Mouse (Mus musculus) hindbrain, embryonic 15.5 days (tissue): Measurements from ENCODE around the gene Fgfr2. TPM values are rescaled to one million over a fixed set of nuclear protein-coding genes. Genes with fewer than 3 reads are reported as not detected.

Experiments
- ATAC-seq: fragments of 200-750 bp; cut with Nextera tagmentation; 2 replicates; pipeline ENCODE4 v1.8.0; 2017; ENCODE audit warnings: low read depth, moderate number of reproducible peaks, moderate TSS enrichment; ENCODE audit not compliant: low FRiP score
- H3K27ac ChIP-seq: fragments of 300-500 bp; sonication (generic); replicated peaks from 2 replicates; pipeline ENCODE4 v1.5.1; 2015; ENCODE audit warnings: mild to moderate bottlenecking, inconsistent platforms
- H3K27me3 ChIP-seq: fragments of 300-500 bp; sonication (generic); 2 replicates; pipeline ENCODE4 v1.6.1; 2015; ENCODE audit warnings: control low read depth, inconsistent platforms
- H3K36me3 ChIP-seq: fragments of 300-500 bp; sonication (generic); 2 replicates; pipeline ENCODE4 v1.6.1; 2015; ENCODE audit warnings: control low read depth, inconsistent platforms
- H3K4me1 ChIP-seq: fragments of 300-500 bp; sonication (generic); replicated peaks from 2 replicates; pipeline ENCODE4 v1.6.1; 2015; ENCODE audit warnings: control low read depth, inconsistent platforms
- H3K4me2 ChIP-seq: fragments of 300-500 bp; sonication (generic); 2 replicates; pipeline ENCODE4 v1.6.1; 2015; ENCODE audit warnings: moderate library complexity, mild to moderate bottlenecking, inconsistent platforms
- H3K4me3 ChIP-seq: fragments of 300-500 bp; sonication (generic); 2 replicates; pipeline ENCODE4 v1.5.1; 2015; ENCODE audit warnings: mild to moderate bottlenecking, inconsistent platforms
- H3K9ac ChIP-seq: fragments of 300-500 bp; sonication (generic); 2 replicates; pipeline ENCODE4 v1.6.1; 2015; ENCODE audit warnings: inconsistent platforms
- H3K9me3 ChIP-seq: fragments of 300-500 bp; sonication (generic); 2 replicates; pipeline ENCODE4 v1.6.1; 2016; ENCODE audit warnings: control low read depth, inconsistent platforms
- WGBS: fragments of 180-500 bp; shearing (Covaris S2); methylation state at CpG from one replicate; pipeline ENCODE4 v1.1.7; 2015; 5-methylcytosine and 5-hydroxymethylcytosine counted together
- polyA plus RNA-seq: library from polyadenylated mRNA; unstranded; fragments of >200 nt; fragmentation: Nextera tagmentation; extraction: Ambion mirVana; gene quantifications from 2 replicates; pipeline ENCODE4 v1.2.1, GENCODE M21; 2015

Gene Fgfr2
- polyA plus RNA-seq, 1 experiment from 2014 or later: 28.5 TPM

DNA sequence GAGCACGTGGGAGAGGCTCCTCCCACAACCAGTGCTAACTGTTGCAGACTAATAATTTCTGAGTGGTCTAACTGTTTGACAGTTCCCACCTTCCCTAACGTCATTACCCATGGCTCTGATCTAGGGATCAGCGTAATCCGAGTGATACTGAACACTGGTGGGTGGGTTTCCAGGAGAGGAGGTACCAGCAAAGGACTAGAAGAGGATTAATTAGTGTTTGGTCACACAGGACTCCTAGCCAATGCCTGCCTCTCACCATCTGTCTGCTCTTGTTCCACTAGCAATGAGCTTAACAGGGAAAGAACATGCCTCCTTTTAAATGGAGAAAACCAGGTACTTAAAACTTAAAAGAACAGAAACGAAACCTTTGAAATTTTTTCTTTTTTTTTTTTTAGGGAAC, 364.3 kb downstream of the Fgfr2 start:
- no peak overlapping the region for H3K9ac ChIP-seq
- no peaks in the 10 kb centered on the region for H3K36me3 ChIP-seq
- H3K27me3 ChIP-seq: no peaks in the 10 kb centered on the region
- 64% methylated on average over 5 of the region's 5 CpGs for WGBS
- H3K27ac ChIP-seq: 0 out of 2 replicates have a peak overlapping the region, but pooled peaks have one; percentile 69
- no peak overlapping the region for H3K4me3 ChIP-seq
- H3K9me3 ChIP-seq: no peaks in the 10 kb centered on the region
- ATAC-seq: no peak
- H3K4me1 ChIP-seq: peaks cover 14% of the 10 kb centered on the region
- no peak overlapping the region for H3K4me2 ChIP-seq

DNA sequence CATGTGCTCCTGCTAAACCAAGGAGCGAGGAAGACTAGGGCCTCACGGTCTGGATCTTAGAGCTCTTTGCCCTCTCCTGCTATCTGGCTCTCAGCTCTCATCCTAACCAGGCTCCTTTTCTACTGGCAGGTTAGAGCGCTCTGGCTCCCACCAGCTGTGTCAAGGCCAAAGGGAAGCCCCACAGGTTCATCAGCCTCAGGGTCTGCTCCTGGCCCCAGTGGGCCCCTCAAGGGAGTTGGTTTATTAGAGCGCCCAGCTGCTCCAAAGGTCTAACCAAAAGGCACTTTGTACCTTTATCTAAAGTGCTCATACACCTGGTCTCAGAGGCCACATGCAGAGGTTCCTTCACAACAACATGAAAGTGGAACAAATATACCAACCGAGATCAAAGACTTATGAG, 366.8 kb downstream of the Fgfr2 start:
- H3K27ac ChIP-seq: no peak overlapping the region
- no peak overlapping the region for H3K9ac ChIP-seq
- peaks cover 22% of the 10 kb centered on the region for H3K4me1 ChIP-seq
- no peaks in the 10 kb centered on the region for H3K36me3 ChIP-seq
- H3K4me2 ChIP-seq: no peak overlapping the region
- H3K9me3 ChIP-seq: no peaks in the 10 kb centered on the region
- no peaks in the 10 kb centered on the region for H3K27me3 ChIP-seq
- no peak overlapping the region for H3K4me3 ChIP-seq
- no peak for ATAC-seq
- 96% methylated on average over 5 of the region's 5 CpGs for WGBS

DNA sequence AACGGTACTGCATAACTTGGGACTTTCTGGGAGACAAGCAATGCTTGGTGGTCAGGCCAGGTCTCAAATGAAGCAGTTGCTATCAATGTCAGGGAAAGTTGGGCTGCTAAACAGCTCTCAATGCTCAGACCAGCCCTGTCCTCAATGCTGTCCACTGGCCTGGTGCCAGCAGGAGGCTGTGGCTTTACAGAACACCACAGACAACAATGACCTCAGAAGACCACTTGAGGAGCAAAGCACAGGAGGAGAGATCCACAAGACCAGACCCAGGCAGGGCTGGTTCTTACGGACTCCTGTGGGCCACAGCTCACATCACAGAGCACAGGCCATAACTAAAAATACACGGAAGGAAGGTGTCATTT, 368.8 kb downstream of the Fgfr2 start:
- Histone ChIP-seq H3K4me1 (peaks cover 22% of the 10 kb centered on the region), H3K27ac (peak overlapping the region; percentile 60), H3K27me3 (no peaks in the 10 kb centered on the region), H3K9me3 (no peaks in the 10 kb centered on the region), H3K36me3 (no peaks in the 10 kb centered on the region), H3K4me3 (no peak overlapping the region), H3K4me2 (no peak overlapping the region), H3K9ac (no peak overlapping the region)
- no peak for ATAC-seq
- WGBS: 57% methylated on average over 3 of the region's 3 CpGs

DNA sequence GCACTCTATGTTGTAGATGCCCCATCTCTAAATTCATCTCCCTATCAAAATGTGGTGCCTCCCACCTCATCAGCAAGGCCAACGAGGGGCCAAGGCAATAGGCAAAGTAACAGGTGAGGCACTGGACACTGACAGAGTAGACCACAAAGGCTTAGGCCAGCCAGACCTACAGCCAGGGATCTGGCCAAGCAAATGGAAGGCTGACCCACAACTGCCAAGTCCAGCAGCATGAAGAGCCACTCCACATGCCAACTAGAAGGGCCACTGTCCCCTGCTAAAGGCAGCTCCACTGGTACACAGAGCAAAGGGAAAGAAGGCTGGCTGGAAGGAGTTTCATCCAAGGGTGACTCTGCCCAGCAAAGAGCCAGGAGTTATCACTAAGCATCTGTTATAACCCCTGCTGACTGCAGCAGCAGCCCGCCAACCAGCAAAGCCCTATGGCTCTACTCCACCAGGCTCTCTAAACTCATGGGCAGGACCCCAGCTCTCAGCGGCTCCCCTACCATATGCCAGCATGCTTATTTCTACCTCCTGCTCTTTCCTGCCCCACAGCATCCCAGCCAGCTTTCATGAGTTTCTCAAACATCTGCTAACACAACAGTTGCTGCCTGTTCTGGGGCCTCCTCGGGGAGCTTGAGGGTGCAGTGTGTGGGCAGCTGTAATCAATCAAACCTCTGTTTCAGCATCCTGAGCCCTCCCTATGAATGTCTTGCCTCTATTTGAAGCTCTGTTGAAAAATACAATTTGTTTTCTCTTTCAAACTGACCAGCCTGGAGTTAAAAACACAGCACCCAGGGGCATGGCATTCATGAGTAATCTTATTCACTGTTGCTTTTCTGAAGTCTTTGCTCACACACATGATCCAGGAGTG, 369.4 kb downstream of the Fgfr2 start:
- Histone ChIP-seq H3K4me1 (peaks cover 22% of the 10 kb centered on the region), H3K4me2 (no peak overlapping the region), H3K27me3 (no peaks in the 10 kb centered on the region), H3K36me3 (no peaks in the 10 kb centered on the region), H3K4me3 (no peak overlapping the region), H3K9ac (no peak overlapping the region), H3K9me3 (no peaks in the 10 kb centered on the region), H3K27ac (peak overlapping the region; percentile 60)
- 39% methylated on average over 4 of the region's 4 CpGs for WGBS
- ATAC-seq: peak; percentile 83; the same call in 1 of the 2 replicates

DNA sequence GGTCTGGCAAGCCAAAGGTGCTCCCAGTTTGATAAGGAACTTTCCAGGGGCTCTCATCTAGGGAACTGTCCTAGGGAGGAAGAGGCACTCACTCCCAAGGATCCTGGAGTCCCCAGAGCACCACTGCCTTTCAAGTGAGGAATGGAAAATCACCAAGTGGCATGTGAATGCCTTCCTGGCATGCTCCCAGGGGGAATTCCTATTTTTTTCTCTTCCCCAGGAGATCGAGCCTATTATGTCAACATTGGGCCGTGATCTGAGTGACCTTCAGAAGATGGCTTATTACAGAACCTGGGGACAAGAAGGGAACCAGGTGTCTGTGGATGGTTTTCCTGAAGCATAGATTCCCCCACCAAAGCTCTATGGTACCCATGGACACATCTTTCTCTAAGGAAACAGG, 371.4 kb downstream of the Fgfr2 start:
- no peaks in the 10 kb centered on the region for H3K9me3 ChIP-seq
- H3K4me3 ChIP-seq: no peak overlapping the region
- H3K4me1 ChIP-seq: peaks cover 27% of the 10 kb centered on the region
- no peak overlapping the region for H3K4me2 ChIP-seq
- ATAC-seq: no peak
- WGBS: 69% methylated on average over 2 of the region's 2 CpGs
- no peak overlapping the region for H3K27ac ChIP-seq
- H3K27me3 ChIP-seq: no peaks in the 10 kb centered on the region
- no peak overlapping the region for H3K9ac ChIP-seq
- H3K36me3 ChIP-seq: no peaks in the 10 kb centered on the region

DNA sequence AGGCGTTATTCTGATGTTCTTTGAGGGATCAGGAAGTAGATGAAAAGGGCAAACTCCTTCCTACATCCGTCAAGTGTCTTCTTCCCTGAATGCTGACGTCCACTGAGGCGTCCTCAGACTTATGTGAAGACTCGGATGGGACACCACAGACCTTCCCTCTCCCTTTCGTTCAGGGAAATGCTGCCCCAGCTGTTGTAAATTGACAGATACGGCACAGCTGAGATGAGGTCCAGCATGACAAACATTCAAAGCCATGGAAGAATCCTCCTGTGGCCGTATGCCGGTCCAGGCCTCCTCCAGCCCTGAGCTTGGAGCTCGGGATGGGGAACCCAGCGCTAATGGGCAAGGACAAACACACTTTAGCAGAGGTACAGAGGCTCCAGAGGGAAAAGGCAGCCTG, 373.6 kb downstream of the Fgfr2 start:
- H3K4me3 ChIP-seq: no peak overlapping the region
- no peaks in the 10 kb centered on the region for H3K9me3 ChIP-seq
- H3K27ac ChIP-seq: no peak overlapping the region
- no peak overlapping the region for H3K4me2 ChIP-seq
- no peaks in the 10 kb centered on the region for H3K27me3 ChIP-seq
- no peaks in the 10 kb centered on the region for H3K36me3 ChIP-seq
- no peak overlapping the region for H3K9ac ChIP-seq
- peaks cover 20% of the 10 kb centered on the region for H3K4me1 ChIP-seq
- WGBS: 94% methylated on average over 11 of the region's 11 CpGs
- ATAC-seq: no peak

DNA sequence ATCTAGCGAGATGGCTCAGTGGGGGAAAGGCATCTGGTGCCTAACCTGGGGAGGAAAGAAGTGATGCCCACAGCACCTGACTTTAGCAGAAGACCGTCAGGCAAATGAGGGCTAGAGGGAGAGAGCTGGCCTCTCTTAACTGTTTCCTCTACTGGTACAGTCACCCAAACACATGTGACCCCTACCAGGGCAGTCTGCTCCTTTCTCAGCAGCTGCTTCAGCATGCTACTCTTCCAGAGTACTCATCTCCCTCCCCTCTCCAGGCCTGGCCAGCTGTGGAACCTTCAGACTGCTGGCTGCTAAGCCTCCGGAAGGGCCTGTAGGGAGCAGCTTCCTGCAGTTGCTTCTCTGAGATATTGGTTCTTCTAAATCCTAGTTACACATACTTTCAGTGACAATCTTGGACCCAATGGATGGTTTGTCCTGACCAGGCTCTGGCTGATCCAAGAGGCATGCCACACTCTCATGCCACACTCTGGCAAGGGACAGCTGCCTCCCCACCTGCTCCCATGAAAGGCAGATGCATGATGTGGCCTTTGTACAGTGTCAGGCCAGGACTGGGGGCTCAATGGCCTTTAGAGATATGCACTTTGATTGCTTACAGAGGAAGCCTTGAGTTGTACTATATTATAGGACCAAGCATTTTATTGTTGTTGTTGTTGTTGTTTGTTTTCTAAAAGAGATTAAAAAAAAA, 374.9 kb downstream of the Fgfr2 start:
- no peaks in the 10 kb centered on the region for H3K9me3 ChIP-seq
- H3K27ac ChIP-seq: no peak overlapping the region
- no peak overlapping the region for H3K9ac ChIP-seq
- no peak for ATAC-seq
- WGBS: 81% methylated on average over 3 of the region's 3 CpGs
- peaks cover 7% of the 10 kb centered on the region for H3K4me1 ChIP-seq
- no peaks in the 10 kb centered on the region for H3K36me3 ChIP-seq
- no peak overlapping the region for H3K4me2 ChIP-seq
- no peak overlapping the region for H3K4me3 ChIP-seq
- H3K27me3 ChIP-seq: no peaks in the 10 kb centered on the region

DNA sequence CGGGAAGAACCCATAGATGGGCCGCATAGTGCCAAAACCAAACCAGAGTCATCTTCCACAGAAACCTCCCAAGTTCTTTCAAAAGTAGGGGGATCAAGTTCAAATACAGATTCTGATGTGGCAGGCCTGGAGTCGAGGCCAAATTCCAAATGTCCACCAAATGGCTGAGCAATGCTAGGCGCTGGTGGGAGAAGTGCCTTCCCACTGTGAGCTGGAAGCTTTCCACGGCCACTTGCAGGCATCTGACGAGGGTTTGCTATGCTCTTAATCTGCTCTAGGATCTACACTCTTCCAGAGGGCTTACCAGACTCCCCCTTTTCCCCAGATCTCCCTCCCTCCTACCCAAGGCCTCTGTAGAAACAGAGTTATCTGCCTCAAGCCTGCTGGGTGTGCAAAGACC, 376.1 kb downstream of the Fgfr2 start:
- Histone ChIP-seq H3K9me3 (no peaks in the 10 kb centered on the region), H3K9ac (no peak overlapping the region), H3K4me2 (no peak overlapping the region), H3K27ac (no peak overlapping the region), H3K4me1 (peaks cover 5% of the 10 kb centered on the region; the same call in 1 of the 2 replicates), H3K36me3 (no peaks in the 10 kb centered on the region), H3K27me3 (no peaks in the 10 kb centered on the region), H3K4me3 (no peak overlapping the region)
- 80% methylated on average over 6 of the region's 6 CpGs for WGBS
- ATAC-seq: no peak

DNA sequence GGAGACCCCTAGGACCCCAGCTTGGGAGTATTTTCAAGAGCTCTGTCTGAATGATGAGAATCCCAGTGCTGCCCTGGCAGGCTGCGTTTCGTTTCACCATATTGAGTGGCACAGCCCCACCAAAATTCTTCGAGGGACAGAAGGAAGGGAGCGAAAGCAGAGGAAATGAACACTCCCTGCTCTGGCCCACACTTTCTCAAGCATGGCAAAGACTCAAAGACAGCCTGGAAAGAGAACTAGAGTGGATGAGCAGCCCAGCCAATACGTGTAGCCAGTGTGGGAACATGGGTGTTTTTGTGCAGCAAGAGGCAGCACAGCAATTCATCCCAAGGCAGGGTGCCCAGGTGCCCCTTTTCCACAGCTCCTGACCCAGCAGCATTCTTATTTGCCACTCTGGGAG, 380.2 kb downstream of the Fgfr2 start:
- Histone ChIP-seq H3K4me3 (no peak overlapping the region), H3K4me2 (no peak overlapping the region), H3K9ac (no peak overlapping the region), H3K9me3 (no peaks in the 10 kb centered on the region), H3K36me3 (no peaks in the 10 kb centered on the region), H3K4me1 (0 out of 2 replicates have a peak, but pooled peaks cover 5% of the 10 kb centered on the region), H3K27ac (no peak overlapping the region), H3K27me3 (no peaks in the 10 kb centered on the region)
- no peak for ATAC-seq
- WGBS: 91% methylated on average over 5 of the region's 5 CpGs

DNA sequence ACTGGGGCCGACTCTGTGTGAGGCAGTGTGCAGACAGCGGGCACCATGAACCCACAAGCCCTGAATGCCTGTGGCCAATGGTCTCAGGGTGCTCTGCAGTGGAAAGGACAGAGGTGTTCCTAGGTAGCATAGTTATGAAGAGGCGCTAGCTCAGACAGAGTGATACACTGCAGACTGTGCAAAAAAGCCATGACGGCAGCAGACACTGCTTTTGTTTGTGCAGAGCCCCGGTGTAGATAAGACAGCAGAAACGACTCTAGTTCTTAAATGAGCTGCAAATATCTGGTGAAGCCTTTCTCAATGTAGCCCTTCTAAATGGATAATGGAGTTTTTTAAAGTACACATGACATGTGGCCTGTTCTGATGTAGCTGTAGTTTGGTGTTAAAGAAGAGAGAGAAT, 383.3 kb downstream of the Fgfr2 start:
- no peak overlapping the region for H3K4me2 ChIP-seq
- no peak overlapping the region for H3K9ac ChIP-seq
- WGBS: 87% methylated on average over 6 of the region's 6 CpGs
- no peak for ATAC-seq
- no peaks in the 10 kb centered on the region for H3K36me3 ChIP-seq
- no peak overlapping the region for H3K27ac ChIP-seq
- H3K4me3 ChIP-seq: no peak overlapping the region
- H3K9me3 ChIP-seq: no peaks in the 10 kb centered on the region
- H3K27me3 ChIP-seq: no peaks in the 10 kb centered on the region
- peaks cover 18% of the 10 kb centered on the region for H3K4me1 ChIP-seq

DNA sequence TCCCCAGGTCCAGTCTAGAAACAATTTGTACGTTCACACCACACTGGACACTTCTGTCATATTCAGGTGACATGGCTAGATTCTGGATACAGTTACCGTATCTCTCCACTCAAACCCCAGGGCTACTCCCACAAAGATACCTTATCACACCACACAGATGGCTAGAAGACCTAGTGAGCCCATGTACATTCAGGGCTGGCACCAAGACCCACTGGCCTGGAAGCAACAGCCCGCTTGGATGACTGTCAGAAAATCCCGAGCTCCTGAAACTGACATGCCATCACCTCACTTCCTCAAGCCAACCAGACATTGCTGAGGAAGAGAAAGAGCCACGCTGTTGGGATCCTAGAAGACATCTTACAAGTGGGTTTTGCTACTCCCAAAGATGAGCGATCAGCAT, 384.3 kb downstream of the Fgfr2 start:
- no peaks in the 10 kb centered on the region for H3K9me3 ChIP-seq
- ATAC-seq: no peak
- H3K4me2 ChIP-seq: no peak overlapping the region
- H3K4me3 ChIP-seq: no peak overlapping the region
- 93% methylated on average over 6 of the region's 6 CpGs for WGBS
- H3K27ac ChIP-seq: no peak overlapping the region
- H3K36me3 ChIP-seq: no peaks in the 10 kb centered on the region
- peaks cover 27% of the 10 kb centered on the region for H3K4me1 ChIP-seq
- no peaks in the 10 kb centered on the region for H3K27me3 ChIP-seq
- no peak overlapping the region for H3K9ac ChIP-seq

- 59% methylated on average over 17 of the region's 17 CpGs for WGBS
- Histone ChIP-seq H3K36me3 (no peaks in the 10 kb centered on the region), H3K4me2 (no peak overlapping the region), H3K27ac (no peak overlapping the region; the same call in 1 of the 2 replicates), H3K4me3 (no peak overlapping the region), H3K9me3 (no peaks in the 10 kb centered on the region), H3K9ac (no peak overlapping the region), H3K4me1 (peaks cover 52% of the 10 kb centered on the region), H3K27me3 (no peaks in the 10 kb centered on the region)
- ATAC-seq: no peak
Measured at GRCm38 (mm10) chr7:132736099-132736862, 386.9 kb downstream of the Fgfr2 start.
